Mouse (Mus musculus) myocyte (in vitro differentiated cells): ENCODE data around the gene Vmn1r215. TPM values are rescaled to one million over a fixed set of nuclear protein-coding genes. Genes with fewer than 3 reads are reported as not detected.
"Not testable (repeated sequence)": the region's sequence is repeated elsewhere in the genome, so short reads cannot be mapped to it uniquely, and the experiment has no call there.

Experiments
- H3K27me3 ChIP-seq: one replicate; pipeline ENCODE4 v1.6.1; 2011; ENCODE audit not compliant: control insufficient read depth, insufficient read depth, insufficient read length
- H3K36me3 ChIP-seq: one replicate; pipeline ENCODE4 v1.6.1; 2011; ENCODE audit not compliant: control insufficient read depth, insufficient read depth
- H3K4me2 ChIP-seq: one replicate; pipeline ENCODE4 v1.6.1; 2011; ENCODE audit warnings: low read depth, control low read depth
- H3K4me3 ChIP-seq: one replicate; pipeline ENCODE4 v1.5.1; 2011; ENCODE audit warnings: mild to moderate bottlenecking, control low read depth, moderate library complexity
- H3K79me2 ChIP-seq: one replicate; pipeline ENCODE4 v1.6.1; 2011; ENCODE audit not compliant: control insufficient read depth, insufficient read depth
- H3ac ChIP-seq: one replicate; pipeline ENCODE4 v1.6.1; 2011; ENCODE audit not compliant: control insufficient read depth, insufficient read length
- CEBPB ChIP-seq: IDR thresholded peaks from 2 replicates; pipeline ENCODE4 v1.6.1; 2011; ENCODE audit warnings: mild to moderate bottlenecking, moderate library complexity; ENCODE audit not compliant: poor library complexity, insufficient read depth, severe bottlenecking
- E2F4 ChIP-seq: IDR thresholded peaks from one replicate; pipeline ENCODE4 v1.6.1; 2011; ENCODE audit warnings: mild to moderate bottlenecking, control low read depth, moderate library complexity; ENCODE audit not compliant: insufficient read depth
- MAX ChIP-seq: IDR thresholded peaks from one replicate; pipeline ENCODE4 v1.6.1; 2011; ENCODE audit warnings: low read depth, mild to moderate bottlenecking, control low read depth
- MYOD1 ChIP-seq, 3 experiments: IDR thresholded peaks; one replicate each; pipeline ENCODE4 v1.6.1; 2011; ENCODE audit warnings: control low read depth in 2 of 3, low read depth in 2 of 3, mild to moderate bottlenecking in 2 of 3, moderate library complexity in 1 of 3; ENCODE audit not compliant: insufficient read length in 2 of 3, control insufficient read depth in 1 of 3
- MYOG ChIP-seq, 3 experiments: IDR thresholded peaks; one replicate each; pipeline ENCODE4 v1.6.1; 2011; ENCODE audit warnings: control low read depth in 2 of 3, low read depth in 2 of 3, mild to moderate bottlenecking in 2 of 3; ENCODE audit not compliant: insufficient read length in 2 of 3, control insufficient read depth in 1 of 3, insufficient read depth in 1 of 3
- POLR2A ChIP-seq: IDR thresholded peaks from one replicate; pipeline ENCODE4 v1.6.1; 2011; ENCODE audit warnings: low read depth, mild to moderate bottlenecking, control low read depth, moderate library complexity; ENCODE audit not compliant: insufficient read length
- POLR2AphosphoS2 ChIP-seq: IDR thresholded peaks from one replicate; pipeline ENCODE4 v1.6.1; 2011; ENCODE audit warnings: low read depth, control low read depth; ENCODE audit not compliant: insufficient read length
- REST ChIP-seq: IDR thresholded peaks from one replicate; pipeline ENCODE4 v1.6.1; 2011; ENCODE audit warnings: mild to moderate bottlenecking, control low read depth, moderate library complexity; ENCODE audit not compliant: insufficient read depth, insufficient read length
- SRF ChIP-seq: IDR thresholded peaks from one replicate; pipeline ENCODE4 v1.6.1; 2011; ENCODE audit warnings: low read depth; ENCODE audit not compliant: control insufficient read depth, insufficient read length
- TCF12 ChIP-seq: IDR thresholded peaks from one replicate; pipeline ENCODE4 v1.6.1; 2011; ENCODE audit warnings: mild to moderate bottlenecking, control low read depth; ENCODE audit not compliant: poor library complexity, insufficient read depth, severe bottlenecking
- TCF3 ChIP-seq: IDR thresholded peaks from one replicate; pipeline ENCODE4 v1.6.1; 2011; ENCODE audit warnings: low read depth, control low read depth; ENCODE audit not compliant: insufficient read length
- USF1 ChIP-seq: IDR thresholded peaks from one replicate; pipeline ENCODE4 v1.6.1; 2011; ENCODE audit warnings: low read depth, mild to moderate bottlenecking, control low read depth, moderate library complexity
- polyA plus RNA-seq: library from polyadenylated mRNA; unstranded; fragments of >200 nt; fragmentation: generic; extraction: Trizol; gene quantifications from one replicate; pipeline ENCODE4 v1.2.1, GENCODE M21; 2012; ENCODE audit warnings: missing spikeins

Gene Vmn1r215
- polyA plus RNA-seq, 1 experiment = not detected

DNA sequence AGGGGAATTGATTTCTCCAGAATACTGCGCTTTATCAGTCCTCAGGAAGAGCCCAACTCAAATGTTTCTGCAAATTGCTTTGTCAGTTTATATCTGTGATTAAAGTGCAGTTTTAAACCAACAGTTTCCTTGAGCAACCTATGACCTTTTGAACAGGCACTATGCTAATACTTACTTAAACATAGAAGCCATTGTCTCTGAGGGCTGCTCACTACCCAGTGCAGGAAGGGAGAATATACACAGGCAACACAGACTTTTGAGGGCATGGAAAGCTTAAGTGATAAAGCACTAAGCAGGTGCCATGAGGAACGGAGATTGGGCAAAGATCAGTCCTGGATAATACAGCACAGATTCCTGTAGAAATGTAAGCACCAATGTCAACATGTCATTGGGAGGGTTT lies 1.5 kb downstream of the Vmn1r215 start:
- TF ChIP-seq REST (no peak), POLR2AphosphoS2 (no peak), E2F4 (no peak), MYOG (IDR thresholded peaks at IDR 0.05; ENCODE audit: control insufficient read depth in 1 of 3, insufficient read depth in 1 of 3, insufficient read length in 2 of 3, low read depth in 2 of 3) (no peak), SRF (no peak), CEBPB (no peak), USF1 (no peak), MAX (no peak), MYOD1 (IDR thresholded peaks at IDR 0.05; ENCODE audit: control insufficient read depth in 1 of 3, insufficient read length in 2 of 3, low read depth in 2 of 3) (no peak), TCF3 (no peak), POLR2A (no peak), TCF12 (no peak)
- no peaks in the 10 kb centered on the region for H3K79me2 ChIP-seq
- no peaks in the 10 kb centered on the region for H3K36me3 ChIP-seq
- H3K4me2 ChIP-seq = no peak overlapping the region
- no peak overlapping the region for H3ac ChIP-seq
- H3K4me3 ChIP-seq = no peak overlapping the region
- no peaks in the 10 kb centered on the region for H3K27me3 ChIP-seq

DNA sequence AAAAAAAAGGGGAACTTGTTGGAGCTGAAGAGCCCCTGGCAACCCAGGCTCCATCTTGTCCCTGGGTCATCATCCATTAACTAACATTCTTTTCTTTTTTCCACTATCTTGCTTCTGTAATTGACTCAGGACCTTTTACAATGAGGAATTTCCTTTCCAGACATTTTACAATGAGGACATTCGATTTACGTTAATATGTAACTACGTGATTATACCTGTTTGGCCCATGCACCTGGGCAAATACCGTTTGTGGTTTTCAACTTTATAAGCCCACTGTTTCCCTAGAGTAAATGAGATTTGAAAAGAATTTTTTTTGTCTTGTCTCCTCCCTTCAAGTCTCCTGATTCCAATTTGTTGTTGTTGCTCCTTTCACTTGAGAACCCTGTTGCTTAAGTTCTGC lies 26.6 kb downstream of the Vmn1r215 start:
- Histone ChIP-seq H3K79me2 (no peaks in the 10 kb centered on the region), H3K4me3 (no peak overlapping the region), H3K4me2 (no peak overlapping the region), H3K36me3 (no peaks in the 10 kb centered on the region), H3ac (no peak overlapping the region), H3K27me3 (no peaks in the 10 kb centered on the region)
- TF ChIP-seq TCF12 = no peak
- TF ChIP-seq CEBPB = no peak
- TF ChIP-seq E2F4 = no peak
- no peak for TF ChIP-seq TCF3
- no peak for TF ChIP-seq USF1
- TF ChIP-seq POLR2AphosphoS2 = no peak
- no peak for TF ChIP-seq MYOD1 (IDR thresholded peaks at IDR 0.05; ENCODE audit: control insufficient read depth in 1 of 3, insufficient read length in 2 of 3, low read depth in 2 of 3)
- TF ChIP-seq MYOG (IDR thresholded peaks at IDR 0.05; ENCODE audit: control insufficient read depth in 1 of 3, insufficient read depth in 1 of 3, insufficient read length in 2 of 3, low read depth in 2 of 3) = no peak
- no peak for TF ChIP-seq POLR2A
- TF ChIP-seq SRF = no peak
- TF ChIP-seq REST = no peak
- no peak for TF ChIP-seq MAX

DNA sequence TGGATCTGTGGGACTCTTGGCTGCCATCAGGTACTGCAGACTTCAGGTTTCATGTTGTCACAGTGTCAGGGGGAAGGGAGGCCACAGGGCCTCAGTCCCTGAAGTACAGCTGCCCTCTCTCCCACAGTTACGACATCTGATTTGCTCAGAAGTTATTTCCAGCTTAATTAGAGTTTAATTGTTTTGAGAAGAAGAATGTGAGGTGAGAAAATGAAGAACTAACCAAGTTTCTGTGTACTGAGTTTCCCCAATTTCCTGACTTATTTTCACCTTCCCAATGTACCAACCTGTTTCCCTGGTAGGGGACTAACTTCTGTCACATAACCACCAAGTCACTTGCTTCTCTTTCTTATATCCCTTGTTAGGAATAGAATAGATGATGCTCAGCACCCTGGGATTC lies 50.3 kb downstream of the Vmn1r215 start, which contains the start of gene Vmn1r217:
Gene Vmn1r217, minus strand, starts transcription at position 101 of the 400 bp plus-strand sequence.
- not testable (repeated sequence) for H3K4me2 ChIP-seq, H3K36me3 ChIP-seq, H3ac ChIP-seq

DNA sequence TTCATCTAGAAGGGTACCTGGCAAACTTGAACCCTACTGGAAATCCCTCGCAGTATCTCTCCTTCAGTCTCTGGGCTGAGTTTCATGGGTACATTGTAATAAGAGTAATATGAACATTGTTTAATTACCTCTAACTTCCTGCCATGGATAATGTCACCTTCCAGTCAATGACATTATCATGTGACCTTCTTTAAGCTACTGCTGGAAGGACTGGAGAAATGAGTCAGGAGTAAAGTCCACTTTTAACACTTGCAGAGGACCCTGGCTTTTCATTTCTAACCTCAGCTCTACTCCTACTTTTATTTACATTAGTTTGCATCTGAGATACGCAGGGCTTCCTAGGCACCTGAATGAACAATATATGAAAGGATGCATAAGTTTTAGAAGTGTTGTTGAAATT lies 52.8 kb downstream of the Vmn1r215 start:
- no peaks in the 10 kb centered on the region for H3K79me2 ChIP-seq
- H3K4me2 ChIP-seq = no peak overlapping the region
- H3ac ChIP-seq = no peak overlapping the region
- no peaks in the 10 kb centered on the region for H3K27me3 ChIP-seq
- no peak for TF ChIP-seq USF1
- TF ChIP-seq TCF12 = no peak
- TF ChIP-seq TCF3 = no peak
- no peak for TF ChIP-seq MYOG (IDR thresholded peaks at IDR 0.05; ENCODE audit: control insufficient read depth in 1 of 3, insufficient read depth in 1 of 3, insufficient read length in 2 of 3, low read depth in 2 of 3)
- TF ChIP-seq POLR2AphosphoS2 = no peak
- TF ChIP-seq MYOD1 (IDR thresholded peaks at IDR 0.05; ENCODE audit: control insufficient read depth in 1 of 3, insufficient read length in 2 of 3, low read depth in 2 of 3) = no peak
- no peak for TF ChIP-seq E2F4
- TF ChIP-seq POLR2A = no peak
- no peak for TF ChIP-seq SRF
- no peak for TF ChIP-seq CEBPB
- no peak for TF ChIP-seq REST
- no peak for TF ChIP-seq MAX
- H3K36me3 ChIP-seq = no peaks in the 10 kb centered on the region
- no peak overlapping the region for H3K4me3 ChIP-seq

More for the DNA sequence above, 50.3 kb downstream of the Vmn1r215 start, which contains the start of gene Vmn1r217:
- not testable (repeated sequence) for H3K79me2 ChIP-seq, H3K4me3 ChIP-seq, H3K27me3 ChIP-seq

Other genes with a start within 250 kb of the Vmn1r215 start
- not detected for gene Vmn1r210, start 236.7 kb upstream of the Vmn1r215 start, polyA plus RNA-seq
- not detected for gene Vmn1r211, start 210.5 kb upstream of the Vmn1r215 start, polyA plus RNA-seq
- gene Vmn1r212, start 183.8 kb upstream of the Vmn1r215 start, polyA plus RNA-seq = not detected
- gene Vmn1r213, start 60.4 kb upstream of the Vmn1r215 start, polyA plus RNA-seq = not detected
- not detected for gene Vmn1r214, start 37.6 kb upstream of the Vmn1r215 start, polyA plus RNA-seq
- gene Vmn1r217, start 50.2 kb downstream of the Vmn1r215 start, polyA plus RNA-seq = not detected
- gene Vmn1r218, start 65.1 kb downstream of the Vmn1r215 start, polyA plus RNA-seq = not detected
- gene Vmn1r219, start 91.3 kb downstream of the Vmn1r215 start, polyA plus RNA-seq = not detected
- not detected for gene Vmn1r220, start 120.0 kb downstream of the Vmn1r215 start, polyA plus RNA-seq
- not detected for gene Vmn1r221, start 146.1 kb downstream of the Vmn1r215 start, polyA plus RNA-seq
- not detected for gene Vmn1r222, start 167.9 kb downstream of the Vmn1r215 start, polyA plus RNA-seq
- gene Vmn1r223, start 179.1 kb downstream of the Vmn1r215 start, polyA plus RNA-seq = not detected